Mouse (Mus musculus) testis, adult 2 months (tissue): ENCODE measurements at regions not wholly inside any gene's neighbourhood (a gene's known extent, or its start where the extent isn't known, plus 50 kb on each side); places are given as distances from the start of the nearest gene placed in this dataset.

Experiments
- CTCF ChIP-seq: fragments of 200-500 bp; IDR thresholded peaks from 2 replicates; pipeline ENCODE4 v1.5.1; 2012; ENCODE audit warnings: low read depth, mild to moderate bottlenecking, inconsistent platforms, low read length, moderate library complexity; ENCODE audit not compliant: control insufficient read depth, insufficient read depth, insufficient replicate concordance
- POLR2A ChIP-seq: fragments of 200-500 bp; IDR thresholded peaks from 2 replicates; pipeline ENCODE4 v1.6.1; 2012; ENCODE audit warnings: low read depth, mild to moderate bottlenecking, inconsistent platforms, low read length, moderate library complexity; ENCODE audit not compliant: control insufficient read depth

DNA sequence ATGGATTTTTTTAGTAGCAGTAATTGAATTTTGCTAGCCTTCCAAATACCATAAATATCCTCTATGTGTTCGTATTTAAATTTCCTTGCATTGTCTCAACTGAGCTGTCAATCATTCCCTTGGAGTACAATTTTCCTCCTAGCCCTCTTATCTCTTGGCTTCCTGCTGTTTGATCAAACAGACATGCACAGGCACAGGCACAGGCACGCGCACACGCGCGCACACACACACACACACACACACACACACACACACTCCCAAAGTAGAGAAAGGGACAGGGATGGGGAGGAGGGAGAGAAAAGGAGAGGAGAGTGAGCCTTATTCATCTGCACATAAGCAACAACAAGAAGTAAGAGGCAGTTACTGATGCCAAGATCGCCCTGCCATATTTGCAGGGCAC lies 760.9 kb downstream of the Defb40 start:
- no peak for TF ChIP-seq POLR2A
- TF ChIP-seq CTCF: no peak
